Mouse (Mus musculus) NIH3T3 (cell line): ENCODE measurements around the gene Ptpn11.
"Not testable (repeated sequence)": the region's sequence is repeated elsewhere in the genome, so short reads cannot be mapped to it uniquely, and the experiment has no call there.

Source experiments
- DNase-seq: peaks from one replicate; pipeline ENCODE4 v3.0.0-alpha.2; 2012; ENCODE audit warnings: low read depth

Ptpn11 gene

DNA sequence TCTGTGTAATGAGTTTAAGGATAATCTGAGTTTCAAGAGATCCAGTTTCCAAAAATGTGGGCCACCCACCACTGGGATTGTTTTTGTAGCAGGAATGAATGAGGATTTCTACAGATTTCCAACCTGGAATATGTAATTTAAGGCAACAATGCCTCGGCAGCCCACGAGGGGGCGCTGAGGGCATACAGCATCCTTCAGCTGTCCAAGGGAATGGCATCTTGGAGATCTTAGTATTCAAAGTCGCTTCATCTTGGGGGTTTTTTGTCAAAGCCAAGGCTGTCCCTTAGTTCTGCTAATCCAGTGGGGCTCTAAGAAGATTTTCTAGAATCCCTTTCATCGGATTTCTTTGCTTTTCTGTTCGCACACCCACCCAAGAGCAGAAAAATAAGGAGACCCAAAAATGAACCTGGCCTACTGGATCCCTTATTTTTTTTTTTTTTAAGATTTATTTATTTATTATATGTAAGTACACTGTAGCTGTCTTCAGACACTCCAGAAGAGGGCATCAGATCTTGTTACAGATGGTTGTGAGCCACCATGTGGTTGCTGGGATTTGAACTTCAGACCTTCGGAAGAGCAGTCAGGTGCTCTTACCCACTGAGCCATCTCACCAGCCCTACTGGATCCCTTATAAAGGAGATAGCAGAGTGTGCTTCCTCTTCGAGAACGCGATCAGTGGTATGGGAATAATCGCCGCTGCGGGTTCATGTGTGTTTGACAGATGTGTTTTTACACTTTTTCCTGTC is 24.4 kb upstream of the Ptpn11 start:
- DNase-seq = peak; percentile 91

DNA sequence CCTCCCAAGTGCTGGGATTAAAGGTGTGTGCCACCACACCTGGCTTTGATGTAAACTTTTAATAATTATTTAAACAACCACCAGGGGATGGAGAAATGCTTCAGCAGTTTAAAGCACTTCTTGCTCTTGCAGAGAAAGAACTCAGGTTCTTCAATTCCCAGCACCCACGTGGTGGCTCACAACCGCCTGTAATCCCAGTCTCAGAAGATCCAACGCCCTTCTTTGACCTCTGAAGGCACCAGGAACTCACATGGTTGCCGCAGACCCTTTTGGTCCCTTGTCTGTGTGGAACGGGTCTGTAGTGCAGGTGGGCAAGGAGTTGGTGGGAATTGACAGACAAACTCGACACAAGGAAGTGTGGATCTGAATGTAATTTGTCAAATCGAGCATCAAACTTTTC is 23.5 kb upstream of the Ptpn11 start:
- no peak for DNase-seq

DNA sequence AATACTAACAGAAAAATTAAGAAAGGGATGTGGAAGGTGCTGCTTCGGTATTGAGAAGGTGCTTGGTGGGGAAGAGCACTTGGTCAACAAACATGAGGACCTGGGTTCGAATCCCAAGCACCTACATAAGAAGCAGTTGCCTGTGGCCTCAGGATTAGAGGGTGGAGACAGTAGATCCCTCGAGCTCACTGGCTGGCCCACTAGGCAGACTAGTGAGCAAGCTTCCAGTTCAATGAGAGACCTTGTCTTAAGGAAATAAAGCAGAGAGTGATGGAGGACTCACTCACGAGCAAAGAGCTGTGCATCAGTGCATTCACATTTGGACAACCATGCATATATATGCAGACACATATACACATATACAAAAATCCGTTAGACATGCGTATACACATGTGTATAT is 20.9 kb upstream of the Ptpn11 start:
- DNase-seq = no peak

DNA sequence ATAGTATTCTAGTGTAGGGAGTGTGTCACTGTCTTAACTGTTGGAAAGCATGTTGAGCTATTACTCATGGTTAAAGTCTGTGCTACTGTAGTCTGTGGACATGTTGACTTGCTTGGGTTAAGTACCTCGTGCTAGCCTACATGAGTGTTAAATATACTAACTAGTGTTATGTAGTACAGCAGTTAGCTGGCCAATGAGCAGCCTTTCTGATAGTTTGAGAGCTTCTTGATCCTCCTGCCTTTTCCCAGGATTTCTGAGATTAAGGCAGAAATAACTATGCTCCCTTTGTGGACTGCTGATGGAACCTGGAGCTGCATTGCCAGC is 19.4 kb upstream of the Ptpn11 start:
- no peak for DNase-seq

DNA sequence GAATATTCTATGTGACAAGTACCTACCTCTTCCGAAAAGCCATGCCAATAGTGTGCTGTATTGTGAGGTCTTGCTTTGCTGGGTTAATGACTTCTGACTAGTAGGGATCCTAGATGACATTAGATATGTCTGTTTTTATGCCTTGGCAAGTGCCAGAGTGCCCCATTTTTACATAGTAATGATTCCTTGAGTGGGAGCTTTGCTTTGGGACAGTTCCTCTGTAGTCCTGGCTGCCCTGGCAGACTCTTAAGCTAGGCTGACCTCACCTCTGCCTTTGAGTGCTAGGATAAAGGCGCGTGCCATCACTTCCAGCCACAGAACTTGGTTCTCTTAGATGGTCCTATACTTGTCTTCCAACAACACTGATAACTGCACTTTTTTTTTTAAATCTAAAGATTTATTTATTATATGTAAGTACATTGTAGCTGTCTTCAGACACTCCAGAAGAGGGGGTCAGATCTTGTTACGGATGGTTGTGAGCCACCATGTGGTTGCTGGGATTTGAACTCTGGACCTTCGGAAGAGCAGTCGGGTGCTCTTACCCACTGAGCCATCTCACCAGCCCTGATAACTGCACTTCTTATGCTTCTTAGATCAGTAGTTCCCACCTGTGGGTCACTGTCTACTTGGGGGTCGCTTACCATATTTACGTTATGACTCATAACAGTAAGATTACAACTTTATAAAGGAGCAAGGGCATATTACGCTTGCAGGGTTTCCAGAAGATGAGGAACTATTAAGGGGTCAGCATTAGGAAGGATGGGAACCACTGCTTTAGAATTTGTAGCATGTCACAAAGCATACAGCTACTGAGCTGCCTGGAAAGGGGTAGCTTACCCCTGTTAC is 18.8 kb upstream of the Ptpn11 start:
- DNase-seq = no peak

DNA sequence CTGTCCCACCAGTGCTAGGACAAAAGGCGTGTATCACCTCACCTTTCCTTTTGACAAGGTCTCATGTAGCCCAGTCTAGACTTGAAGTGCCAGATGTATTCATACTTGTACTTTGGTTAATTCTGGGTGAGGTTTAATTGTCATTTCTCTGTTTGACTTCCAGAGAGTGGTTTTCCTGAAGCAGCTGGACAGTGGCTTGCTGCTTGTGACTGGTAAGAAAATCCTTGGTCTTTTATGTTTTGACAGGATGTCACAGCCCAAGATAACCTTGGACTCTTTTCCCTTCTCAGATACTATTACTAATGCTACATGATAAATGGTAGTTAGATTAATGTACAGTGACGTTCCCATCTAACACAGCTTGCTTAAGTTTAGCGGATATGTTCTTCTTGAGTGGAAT is 15.8 kb upstream of the Ptpn11 start:
- DNase-seq = no peak

DNA sequence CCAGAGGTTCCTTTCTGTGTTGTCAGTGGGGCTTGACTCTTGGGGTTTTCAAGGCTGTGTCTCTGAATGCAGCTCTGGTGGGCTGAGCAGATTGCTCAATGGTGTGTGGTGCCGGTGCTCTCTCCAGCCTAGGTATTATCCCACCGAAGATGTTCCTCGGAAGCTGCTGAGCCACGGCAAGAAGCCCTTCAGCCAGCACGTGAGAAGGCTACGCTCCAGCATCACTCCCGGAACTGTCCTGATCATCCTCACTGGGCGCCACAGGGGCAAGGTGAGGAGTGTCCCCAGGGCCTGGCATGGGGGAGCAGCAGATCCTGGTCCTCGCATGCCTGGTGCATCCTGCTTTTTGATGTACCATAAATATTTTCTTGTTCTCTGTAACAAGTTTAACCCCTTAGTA is 15.3 kb upstream of the Ptpn11 start:
- no peak for DNase-seq

DNA sequence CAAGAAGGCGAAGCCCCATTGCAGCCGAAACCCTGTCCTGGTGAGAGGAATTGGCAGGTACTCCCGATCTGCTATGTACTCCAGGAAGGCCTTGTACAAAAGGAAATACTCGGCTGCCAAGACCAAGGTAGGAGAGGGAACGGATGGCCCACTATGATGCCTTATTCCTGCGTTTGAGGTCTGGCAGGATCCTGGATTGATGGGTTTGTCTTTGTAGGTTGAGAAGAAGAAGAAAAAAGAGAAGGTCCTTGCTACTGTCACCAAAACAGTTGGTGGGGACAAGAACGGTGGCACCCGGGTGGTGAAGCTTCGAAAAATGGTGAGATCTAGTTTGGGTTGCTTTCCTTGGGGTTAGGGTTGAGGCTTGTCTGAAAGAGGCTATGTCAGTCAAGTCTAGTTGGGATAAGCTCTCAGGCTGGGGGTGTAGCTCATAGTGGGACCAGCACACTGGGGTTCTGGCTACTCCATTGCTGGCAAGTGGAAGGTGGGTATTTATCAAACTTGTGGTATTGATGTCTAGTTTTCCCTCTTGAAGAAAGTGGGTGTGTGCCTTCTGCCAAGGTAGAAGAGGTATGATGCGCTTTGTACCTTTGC is 14.4 kb upstream of the Ptpn11 start:
- DNase-seq = not testable (repeated sequence)

DNA sequence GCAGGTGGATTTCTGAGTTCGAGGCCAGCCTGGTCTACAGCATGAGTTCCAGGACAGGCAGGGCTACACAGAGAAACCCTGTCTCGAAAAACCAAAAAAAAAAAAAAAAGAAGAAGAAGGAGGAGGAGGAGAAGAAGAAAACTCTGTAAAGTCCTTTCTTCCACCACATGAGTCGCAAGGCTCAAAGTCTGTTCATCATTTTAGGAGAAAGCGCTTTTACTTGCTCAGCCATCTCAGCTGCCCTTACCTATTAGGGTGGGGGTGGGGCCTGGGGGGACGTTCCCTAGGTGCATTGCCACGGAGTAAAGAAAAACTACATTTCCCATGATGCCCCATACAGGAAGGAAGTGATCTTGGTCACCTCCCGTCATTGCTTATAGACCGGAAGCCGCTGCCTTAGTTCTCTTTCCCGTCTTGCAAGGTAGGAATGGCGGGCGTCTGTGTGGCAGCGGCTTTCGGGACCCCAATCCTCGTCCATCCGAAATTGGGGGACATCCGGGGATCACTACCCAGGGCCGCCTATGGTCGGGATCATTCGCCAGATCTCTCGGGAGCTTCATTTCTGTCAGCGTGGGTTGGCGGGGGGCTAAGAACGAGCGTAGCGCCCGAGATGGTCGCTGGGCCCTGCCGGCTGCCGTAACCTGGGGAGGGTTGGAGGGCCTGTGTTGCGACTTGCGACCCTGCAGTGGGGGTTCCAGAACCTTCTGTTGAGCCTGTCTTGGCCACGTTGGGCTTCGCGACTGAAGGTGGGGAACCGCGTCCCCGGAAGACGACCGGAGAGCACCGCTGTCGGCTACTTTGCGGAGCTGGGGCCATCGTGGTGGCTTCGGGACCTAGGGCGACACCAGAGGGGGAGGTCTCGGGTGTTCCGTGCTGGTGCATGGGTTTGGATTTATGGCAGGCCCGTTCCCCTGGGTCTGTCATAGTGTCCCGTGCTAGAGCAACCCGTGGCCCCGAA is 13.2 kb upstream of the Ptpn11 start, which contains the start of gene Rpl6:
Gene Rpl6, plus strand, starts transcription at position 350 of the 958 bp plus-strand sequence.
- peak; percentile 87 for DNase-seq

DNA sequence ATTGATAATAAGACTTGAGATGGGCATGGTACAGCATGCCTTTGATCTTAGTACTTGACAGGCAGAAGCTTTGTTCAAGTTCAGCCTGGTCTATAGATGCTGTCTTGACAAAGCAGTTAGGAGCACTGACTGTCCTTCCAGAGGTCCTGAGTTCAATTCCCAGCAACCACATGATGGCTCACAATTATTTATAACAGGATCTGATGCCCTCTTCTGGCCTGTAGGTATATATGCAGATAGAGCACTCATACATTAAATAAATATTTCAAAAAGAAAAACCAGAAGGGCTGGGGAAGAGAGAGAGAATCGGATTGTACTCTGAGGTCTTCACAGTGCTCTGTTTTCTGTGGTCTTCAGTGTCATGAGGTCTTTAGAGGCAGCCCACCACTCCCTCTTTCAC is 11.3 kb upstream of the Ptpn11 start:
- no peak for DNase-seq

DNA sequence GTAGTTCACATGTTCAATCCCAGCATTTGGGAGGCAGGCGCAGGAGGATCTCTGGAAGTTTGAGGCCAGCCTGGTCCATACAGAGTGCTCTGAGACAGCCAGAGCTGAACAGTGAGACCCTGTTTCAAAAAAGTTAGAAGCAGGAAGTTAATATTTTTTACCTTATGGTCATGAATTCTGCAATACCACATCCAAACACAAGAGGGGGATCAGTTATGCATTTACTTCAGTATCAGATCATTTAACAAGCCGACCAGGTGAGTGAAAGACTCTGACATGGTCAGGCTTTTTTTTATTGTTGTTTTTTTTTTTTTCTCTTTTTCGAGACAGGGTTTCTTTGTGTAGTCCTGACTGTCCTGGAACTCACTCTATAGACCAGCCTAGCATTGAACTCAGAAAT is 10.5 kb upstream of the Ptpn11 start:
- DNase-seq = peak; percentile 84

DNA sequence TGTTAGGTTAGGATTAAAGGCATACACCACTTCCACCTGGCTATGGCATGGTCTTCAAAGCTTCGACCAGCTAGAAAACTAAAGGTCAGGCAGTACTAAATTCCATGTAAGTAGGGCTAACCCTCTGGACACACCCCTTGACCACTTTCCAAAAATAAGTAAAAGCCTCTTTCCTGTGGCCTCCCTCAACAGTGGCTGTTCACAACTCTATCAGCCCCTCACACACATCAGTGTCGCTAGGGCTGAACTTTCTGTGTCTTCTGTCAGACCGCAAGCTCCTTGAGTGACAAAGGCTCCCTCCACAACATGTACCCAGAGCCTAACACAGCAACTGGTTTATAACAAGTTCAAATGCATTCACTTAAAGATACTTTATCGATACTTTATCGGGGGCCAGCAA is 7.2 kb upstream of the Ptpn11 start:
- DNase-seq = no peak

DNA sequence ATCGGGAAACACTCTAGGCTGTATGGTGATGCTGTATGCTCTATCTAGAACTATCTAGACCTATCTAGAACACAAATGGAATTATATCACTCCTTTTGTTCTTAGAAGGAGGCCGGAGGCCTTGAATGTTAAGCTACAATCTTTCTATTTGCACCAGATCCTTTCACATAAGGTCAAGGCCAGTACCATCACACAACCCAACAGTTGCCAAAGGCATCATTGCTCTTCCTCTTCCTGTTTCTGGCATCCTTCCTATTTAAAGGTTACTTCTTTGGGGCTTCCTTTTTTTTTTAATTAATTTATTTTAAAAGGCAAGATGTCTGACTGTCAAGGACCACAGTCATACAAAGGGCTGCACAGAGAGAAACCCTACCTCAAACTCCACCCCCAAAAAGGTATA is 6.1 kb upstream of the Ptpn11 start:
- no peak for DNase-seq

DNA sequence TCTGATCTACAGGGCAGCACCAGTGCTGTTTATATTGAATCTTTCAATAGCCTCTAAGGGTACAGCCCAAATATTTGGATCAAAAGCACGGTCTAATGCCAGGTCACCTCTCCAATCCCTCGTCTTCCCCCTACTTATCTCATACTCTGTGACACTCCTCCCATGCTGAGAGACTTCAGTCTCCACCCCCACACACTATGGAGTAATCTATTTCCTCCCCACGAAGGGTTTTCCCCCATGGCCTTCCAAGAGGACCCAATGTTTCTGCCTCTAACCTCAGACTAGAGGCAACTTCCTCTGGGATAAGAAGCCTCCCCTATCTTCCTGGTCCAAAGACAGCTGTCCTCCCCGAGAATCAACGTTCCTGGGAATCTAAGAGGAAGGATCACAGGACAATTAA is 5.6 kb upstream of the Ptpn11 start:
- DNase-seq = no peak

DNA sequence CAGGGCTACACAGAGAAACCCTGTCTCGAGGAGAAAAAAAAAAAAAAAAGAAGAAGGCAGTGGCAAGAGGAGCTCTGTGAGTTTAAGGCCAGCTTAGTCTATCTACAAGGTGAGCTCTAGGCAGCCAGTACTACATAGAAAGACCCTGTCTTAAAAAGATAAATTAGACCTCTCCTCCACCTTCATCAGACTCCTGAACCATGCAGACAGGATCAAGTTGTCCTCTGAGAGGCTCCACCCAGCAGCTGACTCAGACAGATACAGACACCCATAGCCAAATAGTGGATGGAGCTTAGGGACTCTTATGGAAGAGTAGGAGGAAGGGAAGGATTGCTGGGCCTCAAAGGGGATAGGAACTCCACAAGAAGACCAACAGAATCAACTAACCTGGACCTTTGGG is 3.0 kb upstream of the Ptpn11 start:
- DNase-seq = no peak

DNA sequence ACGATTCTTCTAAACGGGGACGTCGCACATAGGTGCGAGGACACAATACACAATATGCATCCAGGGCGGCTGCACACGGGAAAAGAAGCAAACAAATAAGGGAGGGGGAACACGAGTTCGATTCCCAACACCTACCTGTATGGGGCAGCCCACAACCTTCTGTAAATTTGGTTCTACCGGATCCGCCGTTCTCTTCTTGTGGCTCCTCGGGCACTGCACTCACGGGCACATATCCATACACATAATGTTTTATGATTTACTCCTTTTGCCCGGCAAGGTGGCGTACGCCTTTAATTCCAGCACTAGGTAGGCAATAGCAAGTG is 348 bp upstream of the Ptpn11 start:
- no peak for DNase-seq

DNA sequence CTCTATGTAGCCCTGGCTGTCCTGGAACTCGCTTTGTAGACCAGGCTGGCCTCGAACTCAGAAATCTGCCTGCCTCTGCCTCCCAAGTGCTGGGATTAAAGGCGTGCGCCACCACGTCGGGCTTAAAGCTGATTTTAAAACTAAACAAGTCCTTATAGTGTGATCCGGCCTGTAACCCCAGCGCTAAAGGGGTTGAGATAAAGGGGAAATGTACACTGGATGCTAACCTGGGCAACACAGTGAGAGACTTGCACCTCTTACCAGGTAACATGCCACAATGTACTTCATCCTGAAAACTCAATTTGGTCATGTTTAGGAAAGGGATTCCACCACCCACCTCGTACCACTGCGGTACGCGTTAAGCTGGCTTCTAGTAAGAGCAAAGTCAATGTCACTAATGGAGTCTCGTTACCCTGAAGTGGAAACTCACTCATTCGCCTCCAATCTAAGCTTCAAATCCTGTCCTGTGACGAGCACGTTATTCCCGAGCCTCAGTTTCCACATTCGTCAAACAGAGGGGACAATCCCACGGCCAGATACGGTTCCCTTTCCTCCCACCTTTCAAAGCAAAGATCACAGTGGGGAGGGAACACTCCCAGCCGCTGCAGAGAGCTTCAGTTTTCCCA is 874 bp downstream of the Ptpn11 start:
- no peak for DNase-seq

DNA sequence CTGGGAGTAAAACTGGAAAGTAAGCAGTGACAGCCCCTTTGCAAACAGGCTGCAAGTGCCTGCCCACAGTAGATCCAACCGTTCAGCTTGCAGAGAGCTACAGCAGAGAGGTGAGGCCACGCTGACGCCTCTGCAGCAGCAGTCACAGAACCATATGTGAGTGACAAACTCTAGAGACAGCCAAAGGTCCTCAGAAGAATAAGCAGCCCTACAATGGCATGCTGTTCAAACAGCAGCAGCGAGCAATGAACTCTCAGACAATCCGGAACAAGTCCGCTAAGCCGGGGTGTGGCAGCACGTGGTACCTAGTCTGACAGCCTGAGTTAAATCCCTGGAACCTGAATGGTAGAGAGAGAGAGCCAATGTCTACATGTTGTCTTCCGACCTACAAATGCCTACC is 2.0 kb downstream of the Ptpn11 start:
- no peak for DNase-seq

DNA sequence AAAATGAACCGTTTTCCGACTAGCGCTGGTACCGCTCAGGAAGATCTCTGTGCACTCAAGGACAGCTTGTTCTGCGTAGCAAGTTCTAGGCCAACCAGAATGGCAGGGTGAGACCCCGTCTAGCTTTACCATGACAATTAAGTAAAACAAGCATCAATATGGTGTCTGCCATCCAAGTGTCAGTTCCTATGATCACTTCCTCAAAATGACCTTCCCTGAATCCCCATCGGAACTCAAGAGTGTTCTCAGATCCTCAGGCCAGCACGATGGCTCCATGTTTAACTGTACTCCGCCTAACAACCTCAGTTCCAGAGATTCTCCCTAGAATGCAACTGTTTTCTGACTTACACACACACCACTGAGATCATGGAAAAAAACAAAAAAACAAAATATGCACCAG is 2.9 kb downstream of the Ptpn11 start:
- no peak for DNase-seq

DNA sequence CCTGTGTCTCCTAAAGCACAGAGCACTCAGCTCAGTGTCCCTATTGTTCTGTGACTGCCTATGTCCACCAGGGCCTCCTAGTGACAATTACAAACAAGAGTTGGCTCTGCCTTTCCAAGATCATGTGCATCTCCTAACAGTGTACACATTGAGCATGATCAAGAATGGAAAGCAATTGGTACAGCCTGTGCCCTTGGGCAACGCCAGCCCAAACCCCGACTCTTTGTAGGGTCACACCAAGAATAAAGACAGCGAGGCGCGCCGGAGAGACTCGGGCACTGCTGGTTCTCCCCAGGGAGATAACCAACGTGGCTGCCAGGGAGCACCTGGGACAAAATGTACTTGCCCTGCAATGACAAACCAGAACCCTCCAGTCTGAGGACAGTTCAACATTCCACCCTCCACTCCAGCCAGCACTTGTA is 3.6 kb downstream of the Ptpn11 start:
- DNase-seq = no peak

DNA sequence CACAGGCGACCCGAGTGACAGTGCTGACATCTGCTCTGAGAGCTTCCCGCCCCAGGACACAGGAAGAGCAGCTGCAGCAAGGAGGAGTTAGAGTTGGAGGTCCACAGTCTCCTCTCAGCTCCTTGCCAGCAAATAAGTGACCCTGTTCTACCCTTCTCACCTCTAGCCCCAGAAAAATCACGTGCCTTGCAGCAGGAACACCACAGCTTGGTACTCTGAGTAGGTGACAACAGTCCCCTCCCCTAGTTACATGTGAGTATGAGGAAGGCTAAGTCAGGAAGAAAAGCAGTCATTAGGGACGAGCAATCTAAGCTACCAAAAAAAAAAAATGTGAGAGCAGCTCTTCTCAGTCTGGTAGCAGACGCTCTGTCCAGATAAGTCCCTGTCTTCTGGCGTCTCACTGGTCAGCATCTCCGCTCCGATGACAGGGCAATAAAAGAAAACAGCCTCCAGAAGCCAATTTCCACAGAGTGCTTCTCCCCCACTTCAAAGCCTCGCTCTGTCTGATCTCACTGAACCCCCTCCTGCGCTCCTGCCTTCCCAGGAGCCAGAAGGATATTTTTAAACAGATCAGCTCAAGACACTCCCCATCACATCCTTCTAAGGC is 6.1 kb downstream of the Ptpn11 start:
- no peak for DNase-seq
